Mouse (Mus musculus) c-Kit-positive CD71-negative TER-119-negative erythroid progenitor cells, embryonic 14.5 days (primary cell): ENCODE results near the gene Trim2.

Experiments
- DNase-seq: peaks from one replicate; pipeline ENCODE4 v3.0.0-alpha.2; 2013; ENCODE audit warnings: low read depth

The Trim2 gene

DNA sequence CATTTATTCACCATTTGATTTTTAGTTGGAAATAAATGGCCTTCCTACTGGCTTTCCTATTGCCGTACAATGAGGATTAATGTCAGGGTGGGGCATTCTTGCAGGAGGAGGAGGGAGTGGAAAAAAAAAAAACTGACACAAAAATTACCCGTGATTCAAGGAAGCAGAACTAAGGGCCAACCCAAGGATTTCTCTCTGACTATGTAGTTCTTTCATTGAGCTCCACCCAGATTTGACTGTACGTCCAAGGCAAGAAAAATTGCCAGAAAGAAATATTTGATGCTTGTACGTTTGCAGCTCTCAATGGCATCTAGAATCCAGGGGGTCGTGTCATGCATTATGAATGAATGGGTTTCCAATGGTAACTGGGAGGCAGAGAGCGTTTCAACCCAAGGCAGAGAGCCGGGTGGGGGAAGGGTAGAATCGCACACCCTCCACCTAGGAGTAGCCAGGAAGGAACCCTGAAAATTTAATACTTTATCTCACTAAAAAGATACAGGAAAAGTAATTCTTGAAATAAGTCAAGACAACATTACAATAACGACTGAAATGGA lies 86.9 kb downstream of the Trim2 start:
- DNase-seq = no peak

DNA sequence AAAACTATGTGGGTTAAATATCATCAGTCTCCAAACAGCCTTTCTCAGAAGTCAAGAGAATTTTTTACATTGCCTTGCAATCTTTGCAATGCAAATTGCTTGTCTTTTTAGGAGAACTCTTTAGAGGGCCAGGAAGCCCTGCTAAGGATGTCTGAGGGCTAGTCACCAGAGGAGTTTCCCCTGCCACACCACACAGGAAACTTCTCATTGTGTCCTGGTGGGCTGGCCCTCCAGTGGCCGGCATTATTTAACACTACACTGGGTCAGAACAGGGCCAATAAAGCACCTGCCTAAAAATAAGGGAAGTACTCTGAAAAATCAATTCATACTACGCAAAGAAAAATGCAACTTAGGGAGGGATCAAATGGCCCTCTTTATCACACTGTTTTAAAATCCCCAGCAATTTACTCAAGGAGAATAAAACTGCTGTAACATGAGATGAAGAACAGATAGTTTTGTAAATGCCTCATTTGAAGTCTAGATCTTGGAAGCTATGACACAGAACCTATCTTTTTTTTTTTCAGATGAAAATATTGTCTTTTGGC lies 87.4 kb downstream of the Trim2 start:
- DNase-seq = no peak

DNA sequence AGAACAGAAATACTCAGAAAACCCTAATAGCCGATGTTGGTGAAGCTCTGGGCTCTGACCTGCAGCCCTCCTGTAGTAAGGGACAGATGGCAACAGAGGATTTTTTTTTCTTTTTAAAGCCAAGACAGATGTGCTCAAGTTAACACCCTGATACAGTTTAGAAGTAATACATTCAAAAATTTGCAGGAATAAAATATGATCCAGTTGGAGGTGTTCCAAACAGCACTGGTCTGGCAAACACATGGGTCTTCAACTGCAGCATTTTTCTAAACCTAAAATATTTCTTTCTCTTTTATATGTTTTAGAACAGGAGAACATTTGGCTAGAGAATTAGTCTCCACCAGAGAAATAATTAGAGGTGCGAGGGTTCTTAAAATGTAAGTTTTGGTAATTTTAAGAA lies 88.2 kb downstream of the Trim2 start:
- DNase-seq = no peak

DNA sequence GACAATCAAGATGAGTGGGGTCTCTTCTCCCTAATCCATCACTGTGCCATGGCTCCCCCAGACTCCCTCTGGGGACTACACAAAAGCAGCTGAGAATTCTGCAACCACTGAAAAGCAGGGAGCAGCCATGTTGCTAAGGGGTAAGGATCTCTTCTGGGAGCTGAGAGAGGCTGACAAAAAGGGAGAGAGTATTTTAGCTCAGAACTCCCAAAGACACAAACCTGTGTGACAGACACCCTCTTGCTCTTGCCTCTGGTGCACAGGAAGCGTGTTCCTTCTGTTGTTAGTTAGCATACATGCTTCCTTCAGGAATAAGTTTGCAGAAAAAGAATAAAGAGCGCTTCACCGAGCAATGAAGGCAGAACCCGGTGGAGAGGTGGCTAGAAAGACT lies 88.7 kb downstream of the Trim2 start:
- DNase-seq = no peak

DNA sequence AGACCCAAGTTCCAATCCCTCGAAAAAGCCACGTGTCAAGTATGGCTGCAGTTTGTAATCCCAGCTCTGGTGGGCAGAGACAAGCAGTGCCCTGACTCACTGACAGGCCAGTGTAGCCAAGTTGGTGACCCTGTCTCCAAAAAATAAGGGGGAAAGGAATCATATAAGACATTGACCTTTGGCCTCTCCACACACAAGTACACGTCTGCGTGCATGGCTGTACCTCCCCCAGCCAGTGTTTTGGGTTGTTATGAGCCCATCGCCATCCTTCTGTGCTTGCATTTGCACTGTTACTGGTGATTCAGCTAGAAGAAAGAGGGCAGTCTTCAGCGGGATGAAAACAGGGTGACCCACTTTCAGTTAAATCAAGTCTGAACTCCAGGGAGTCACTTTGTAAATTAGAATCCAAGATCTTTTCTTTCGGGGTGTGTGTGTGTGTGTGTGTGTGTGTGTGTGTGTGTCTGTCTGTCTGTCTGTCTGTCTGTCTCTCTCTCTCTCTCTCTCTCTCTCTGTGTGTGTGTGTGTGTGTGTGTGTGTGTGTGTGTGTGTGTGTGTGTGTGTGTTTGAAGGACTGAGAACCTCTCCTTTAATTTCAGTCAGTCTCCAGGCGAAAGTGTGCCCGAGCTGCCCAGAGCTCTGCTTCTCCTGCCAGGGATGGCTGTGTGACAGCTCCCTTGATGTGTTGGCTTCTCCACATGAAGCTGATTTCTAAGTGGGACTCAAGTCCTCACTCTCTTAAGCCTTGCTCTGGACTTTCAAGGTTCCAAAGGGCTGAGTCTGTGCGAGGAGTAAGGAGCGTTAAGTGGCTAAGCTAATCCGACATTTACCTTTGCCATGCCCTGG lies 89.3 kb downstream of the Trim2 start:
- no peak for DNase-seq

DNA sequence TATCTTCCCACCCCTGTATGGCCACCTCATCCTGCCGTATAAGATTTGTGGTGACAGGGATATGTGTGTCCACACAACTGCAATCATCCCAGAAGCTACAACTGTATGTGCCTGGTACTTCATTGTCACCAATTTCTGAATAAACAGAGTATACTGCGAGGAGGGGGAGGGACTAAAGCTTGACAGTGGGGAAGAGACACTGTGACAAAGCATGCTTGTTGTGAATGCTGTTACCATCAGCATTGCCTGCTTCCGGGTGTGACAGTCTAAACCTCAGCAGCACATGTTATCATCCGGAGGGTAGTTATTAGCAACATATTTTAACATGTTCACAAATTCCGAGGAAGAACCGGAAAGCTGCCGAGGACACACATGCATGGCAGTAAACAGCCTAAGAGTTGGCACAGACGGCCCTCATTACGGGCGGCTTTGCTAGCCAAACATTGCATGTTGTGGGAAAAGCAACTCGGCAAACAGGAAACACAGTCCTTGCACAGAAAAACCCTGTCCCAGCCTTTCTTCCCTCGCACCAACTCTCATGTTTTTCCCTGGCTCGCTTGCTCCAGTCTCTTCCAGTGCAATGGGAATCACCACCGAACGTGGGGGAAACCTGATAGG lies 90.8 kb downstream of the Trim2 start:
- DNase-seq = no peak

DNA sequence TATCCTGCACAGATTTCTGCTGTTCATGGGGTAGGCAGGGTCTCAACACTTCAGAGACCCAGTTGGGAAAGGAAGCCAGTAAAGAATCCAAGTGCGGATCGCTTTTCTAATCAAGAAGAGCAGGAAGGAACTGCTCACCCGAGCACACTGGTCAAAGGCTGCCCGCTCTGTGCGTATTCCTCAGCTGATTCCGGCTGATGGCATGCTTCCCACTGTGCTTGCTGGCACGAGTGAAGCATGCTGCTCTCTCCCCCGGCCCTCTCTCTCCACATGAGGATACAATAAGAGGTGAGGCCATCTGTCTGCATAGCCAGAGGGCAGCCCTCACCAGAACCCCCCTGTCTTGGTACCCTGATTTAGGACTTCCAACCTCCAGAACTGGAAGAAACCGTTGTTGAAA lies 91.4 kb downstream of the Trim2 start:
- no peak for DNase-seq

DNA sequence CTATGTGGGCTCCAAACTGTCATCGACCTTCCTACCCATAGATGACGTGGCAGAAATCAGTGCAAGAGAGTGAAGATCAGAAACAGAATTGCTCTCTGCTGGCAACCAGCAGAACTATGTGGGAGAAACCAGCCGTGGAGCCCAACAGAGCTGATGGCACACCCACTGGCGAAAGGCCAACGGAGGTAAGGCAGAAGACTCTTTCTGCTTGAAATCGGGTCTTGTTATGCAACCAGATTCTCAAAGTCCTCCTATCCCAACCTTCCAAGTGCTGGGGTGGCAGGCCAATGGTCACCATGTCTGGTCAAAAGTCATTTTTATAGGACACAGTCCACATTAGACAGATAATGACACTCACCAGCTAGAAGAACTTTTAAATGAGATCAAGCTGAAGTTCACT lies 92.2 kb downstream of the Trim2 start:
- no peak for DNase-seq

DNA sequence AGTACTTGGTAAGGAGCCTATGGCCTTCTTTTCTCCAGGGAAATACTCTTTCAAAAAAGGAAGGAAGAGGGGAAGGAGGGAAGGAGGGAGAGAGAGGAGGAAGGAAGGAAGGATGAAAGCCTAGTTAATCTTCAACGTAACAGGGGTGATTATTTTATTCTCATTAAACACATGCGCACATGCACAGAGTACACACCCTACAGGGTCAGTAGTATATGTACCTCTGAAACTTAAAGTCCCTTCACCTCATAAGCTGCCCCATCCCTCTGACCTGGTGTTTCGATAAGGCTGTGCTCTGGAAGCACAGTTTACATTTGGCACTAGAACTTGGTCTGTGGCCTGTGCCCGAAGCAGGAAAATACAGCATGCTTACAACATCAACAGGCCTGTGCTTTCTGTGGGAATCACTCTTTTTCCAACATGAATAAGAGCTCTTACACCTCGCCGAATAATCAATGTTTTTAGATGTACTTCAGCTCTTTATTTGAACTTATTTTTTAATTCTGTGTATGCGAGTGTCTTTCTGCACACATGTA lies 95.3 kb downstream of the Trim2 start:
- DNase-seq = no peak

DNA sequence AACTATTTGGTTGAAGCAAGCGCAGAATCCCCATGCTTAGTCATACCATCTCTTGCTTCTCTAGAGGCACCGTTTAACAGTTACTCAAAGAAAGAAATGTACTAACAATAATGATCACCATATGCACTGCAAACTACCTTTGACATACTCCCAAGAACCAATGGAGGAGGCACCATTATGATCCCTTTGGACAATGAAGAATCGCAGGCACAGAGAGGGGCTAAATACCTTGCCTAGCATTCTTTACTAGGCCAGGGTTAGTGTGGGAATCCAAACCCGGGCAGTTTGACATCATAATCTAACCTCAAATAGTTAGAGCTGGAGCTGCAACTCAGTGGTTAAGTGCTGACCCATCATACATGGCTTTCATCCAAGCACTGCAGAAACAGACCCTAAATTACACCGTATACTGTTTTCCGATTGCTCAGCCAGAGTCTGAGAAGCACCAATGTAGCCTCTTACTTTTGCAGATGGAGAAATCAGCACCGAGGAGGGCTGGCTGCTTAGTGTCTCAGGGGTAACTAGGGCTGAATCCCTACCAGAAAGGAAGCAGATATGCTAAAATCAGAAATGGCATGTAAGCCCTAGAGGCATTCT lies 97.7 kb downstream of the Trim2 start:
- no peak for DNase-seq

DNA sequence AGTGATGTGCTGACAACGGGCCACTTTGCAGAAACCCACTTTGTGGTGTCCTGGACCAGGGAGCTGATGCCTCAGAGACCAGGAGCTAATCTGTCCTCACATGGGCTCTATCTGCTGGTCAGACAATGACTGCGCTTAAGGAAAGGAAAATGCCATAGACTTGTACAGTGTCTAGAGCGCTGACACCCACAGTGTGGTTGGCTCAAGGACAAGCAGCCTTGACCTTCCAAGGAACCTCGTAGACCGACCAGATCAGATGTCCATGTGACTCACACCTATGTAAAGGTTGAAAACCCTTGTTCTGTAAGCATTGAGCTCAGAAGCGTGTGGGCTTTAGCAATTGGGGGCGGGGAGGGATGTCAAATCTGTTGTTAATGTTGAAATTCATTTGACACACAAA lies 98.2 kb downstream of the Trim2 start:
- no peak for DNase-seq

DNA sequence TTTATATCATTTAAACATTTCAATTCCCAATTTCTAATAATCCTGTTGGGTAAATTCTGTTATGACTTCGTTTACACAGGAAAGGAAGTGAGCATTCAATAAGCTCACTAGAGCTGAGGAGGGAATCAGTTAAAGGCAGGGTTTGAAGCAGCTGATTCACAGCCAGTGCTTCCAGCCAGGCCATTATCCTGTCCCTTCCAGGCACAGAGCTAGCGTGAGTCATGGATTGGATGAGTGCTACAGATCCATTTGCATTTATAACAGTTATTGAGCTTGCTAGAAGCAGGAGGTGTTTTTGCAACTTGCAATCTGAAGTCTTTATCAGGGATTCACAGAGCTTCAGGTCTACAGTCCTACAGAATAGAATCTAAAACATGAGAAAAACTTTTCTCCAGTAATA lies 99.3 kb downstream of the Trim2 start:
- DNase-seq = no peak

DNA sequence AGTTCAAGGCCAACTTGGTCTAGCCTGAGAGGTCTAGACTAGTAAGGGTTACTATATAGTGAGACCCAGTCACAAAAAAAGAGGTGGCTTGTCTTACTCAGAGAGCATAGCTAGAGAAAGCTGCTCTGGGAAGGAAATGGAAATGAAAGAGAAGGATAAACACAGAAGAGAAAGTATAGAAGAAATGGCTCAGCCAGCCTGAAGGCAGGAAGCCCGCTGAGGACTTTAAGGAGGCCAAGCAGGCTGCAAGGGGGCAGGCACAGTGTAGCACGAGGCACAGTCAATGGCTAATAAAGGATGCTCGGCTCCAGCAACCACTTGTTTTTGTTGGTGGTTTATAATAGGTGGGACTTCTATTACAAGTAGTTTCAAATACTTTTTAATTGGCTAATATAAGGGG lies 100.6 kb downstream of the Trim2 start:
- no peak for DNase-seq

DNA sequence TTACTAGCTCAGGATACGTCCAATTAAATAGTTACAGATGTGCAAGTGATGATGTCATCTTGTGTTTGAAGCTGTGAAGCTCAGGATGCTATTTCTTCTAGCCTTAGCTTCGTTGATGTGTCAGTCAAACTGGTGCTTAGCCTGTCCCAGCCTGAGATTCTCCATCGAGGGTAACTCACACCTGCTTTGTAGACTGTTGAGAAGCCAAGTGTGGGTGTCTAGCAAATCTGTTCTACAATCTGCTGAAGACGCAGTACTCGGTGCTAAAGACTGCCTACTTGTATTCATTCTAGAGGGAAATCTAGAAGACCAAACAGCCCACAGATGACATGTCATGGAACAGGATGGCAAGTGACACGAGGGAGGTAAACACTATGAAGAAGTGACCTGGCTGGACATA lies 101.0 kb downstream of the Trim2 start:
- no peak for DNase-seq

DNA sequence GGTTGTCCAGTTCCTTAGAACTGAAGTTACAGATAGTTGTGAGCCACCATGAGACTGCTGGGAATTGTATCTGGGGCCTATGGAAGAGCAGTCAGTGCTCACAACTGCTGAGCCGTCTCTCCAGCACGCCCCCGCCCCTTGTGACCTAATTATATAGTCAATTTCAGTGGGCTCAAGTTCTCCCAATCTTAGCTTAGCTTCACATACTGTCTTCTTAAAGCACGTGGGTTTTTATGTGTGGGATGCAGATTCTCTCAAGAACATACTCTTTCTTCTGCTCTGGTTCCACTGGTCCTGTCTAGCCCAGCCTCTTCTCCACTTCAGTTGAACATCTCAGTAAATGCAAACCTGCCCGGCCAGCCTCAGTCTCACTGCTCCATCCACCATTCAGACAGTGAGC lies 102.0 kb downstream of the Trim2 start:
- DNase-seq = no peak

DNA sequence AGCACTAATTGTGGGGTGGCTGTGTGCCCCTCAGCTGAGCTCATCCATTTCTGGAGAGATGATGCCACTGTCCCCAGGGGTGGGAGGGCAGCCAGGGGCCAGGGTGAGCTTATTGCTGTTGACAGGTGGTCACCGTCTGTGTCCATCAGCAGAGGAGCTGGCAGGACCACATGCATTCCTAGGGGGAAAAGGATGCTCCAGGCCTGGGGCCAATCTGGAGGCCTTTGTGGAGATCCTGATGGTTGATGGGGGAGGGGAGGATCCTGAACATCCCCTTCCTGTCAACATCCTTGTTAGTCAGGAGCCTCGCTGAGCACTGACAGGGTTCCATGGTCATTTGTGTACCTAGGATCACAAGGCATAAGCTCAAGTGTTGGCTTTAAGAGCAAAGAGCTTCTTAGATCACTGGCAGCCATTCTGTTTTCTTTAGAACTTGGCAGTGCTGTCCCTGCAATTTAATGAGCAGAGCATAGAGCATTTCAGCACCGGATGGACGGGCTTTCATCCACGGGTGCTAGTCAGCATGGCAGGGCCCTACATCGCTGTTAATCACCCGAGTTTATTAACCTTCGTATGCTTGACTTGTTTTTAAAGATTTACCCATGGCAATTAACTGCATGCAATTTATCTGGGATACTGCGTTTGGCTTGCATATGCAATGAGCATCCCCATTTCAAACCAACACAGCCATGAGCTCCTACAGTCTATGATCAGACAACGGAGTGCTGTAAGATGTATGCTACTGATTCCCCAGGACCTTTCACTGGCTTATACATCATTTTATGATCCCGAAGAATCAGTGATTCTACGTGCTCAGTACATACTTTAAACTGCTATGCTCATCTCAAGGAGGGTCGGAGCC lies 105.9 kb downstream of the Trim2 start:
- DNase-seq = no peak

DNA sequence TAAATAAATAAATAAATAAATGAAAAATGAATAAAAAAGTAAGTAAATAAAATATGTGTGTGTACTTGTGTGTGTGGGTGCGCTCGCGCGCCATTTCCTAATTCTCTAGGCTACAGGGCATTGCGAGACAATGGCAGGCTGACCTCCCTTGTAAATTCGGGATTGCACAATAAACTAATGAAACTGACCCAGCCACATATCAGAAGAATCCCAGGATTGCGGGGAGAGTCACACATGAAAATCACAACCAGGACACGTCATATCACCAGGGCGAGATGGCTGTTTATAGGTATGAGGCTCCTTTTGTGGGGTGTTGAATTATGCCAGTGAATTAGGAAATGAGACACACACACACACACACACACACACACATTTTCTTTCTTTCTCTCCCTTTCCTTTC lies 107.2 kb downstream of the Trim2 start:
- no peak for DNase-seq

DNA sequence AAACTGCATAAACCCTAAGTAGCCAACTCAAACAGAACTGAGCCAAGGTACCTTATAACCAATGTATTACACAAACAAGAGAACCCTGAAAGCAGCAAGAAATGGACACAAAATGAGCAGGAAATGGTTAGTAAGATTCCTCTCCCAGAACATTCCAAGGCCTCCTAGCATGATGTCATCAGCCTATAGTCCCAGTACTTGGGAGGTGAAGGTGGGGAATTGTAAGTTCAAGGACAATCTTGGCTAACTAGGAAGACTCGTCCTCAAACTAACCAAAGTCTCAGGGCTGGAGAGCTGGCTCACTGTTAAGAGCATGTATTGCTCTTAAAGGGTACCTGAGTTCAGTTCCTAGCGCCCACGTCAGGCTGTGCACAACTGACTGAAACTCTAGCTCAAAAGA lies 108.4 kb downstream of the Trim2 start:
- no peak for DNase-seq

DNA sequence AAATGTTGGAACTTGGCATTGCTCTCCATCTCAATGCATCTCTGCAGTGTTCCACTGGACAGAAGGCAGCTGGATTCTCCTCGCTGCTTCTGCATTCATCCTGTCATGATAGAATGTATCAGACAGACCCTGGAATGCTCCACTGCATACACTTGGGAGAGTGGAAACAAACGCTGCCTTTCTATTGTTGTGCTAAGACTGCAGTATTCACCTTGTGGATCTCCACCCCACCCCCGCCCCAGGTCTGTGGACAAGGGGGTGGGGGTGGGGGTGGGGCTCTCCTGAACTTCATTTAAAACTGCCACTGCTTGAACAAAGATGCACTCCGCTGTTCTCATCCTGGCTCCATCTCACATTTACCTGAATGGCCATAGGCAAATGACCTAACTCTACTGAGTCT lies 112.8 kb downstream of the Trim2 start:
- DNase-seq = no peak

DNA sequence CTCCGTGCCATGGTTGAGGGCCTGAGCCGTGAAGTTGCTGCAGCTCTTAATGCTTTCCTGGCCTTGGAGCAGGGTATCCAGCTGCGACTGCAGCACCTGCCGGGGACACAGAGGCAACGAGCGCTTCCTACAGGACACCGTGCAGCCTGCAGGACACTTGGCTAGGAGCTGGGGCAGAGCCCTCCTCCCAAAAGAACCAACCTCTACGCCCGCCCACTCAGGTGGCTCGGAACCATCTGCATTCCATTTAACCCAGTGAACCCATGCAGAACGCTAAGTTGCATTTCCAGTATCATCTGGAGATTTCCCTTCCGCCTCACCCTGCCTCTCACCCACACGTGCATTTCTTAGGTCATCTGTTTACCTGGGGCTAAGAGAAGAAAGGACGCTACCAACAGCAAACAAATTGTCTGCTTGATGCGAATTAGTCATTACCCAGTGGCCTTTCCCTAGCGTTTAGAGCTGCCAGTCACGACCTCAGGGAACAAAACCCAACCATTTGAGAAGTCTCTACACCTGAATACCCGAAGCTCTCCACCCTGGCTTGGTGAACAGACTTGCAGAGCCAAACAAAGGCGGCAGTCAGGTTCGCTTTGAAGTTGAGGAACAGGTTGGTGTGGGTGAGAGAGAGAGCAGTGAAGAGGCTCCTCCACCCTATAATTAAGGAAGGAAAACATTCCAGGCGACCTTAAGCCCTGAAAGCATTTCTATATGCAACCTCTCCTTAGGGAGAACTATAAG lies 115.4 kb downstream of the Trim2 start:
- DNase-seq = no peak

DNA sequence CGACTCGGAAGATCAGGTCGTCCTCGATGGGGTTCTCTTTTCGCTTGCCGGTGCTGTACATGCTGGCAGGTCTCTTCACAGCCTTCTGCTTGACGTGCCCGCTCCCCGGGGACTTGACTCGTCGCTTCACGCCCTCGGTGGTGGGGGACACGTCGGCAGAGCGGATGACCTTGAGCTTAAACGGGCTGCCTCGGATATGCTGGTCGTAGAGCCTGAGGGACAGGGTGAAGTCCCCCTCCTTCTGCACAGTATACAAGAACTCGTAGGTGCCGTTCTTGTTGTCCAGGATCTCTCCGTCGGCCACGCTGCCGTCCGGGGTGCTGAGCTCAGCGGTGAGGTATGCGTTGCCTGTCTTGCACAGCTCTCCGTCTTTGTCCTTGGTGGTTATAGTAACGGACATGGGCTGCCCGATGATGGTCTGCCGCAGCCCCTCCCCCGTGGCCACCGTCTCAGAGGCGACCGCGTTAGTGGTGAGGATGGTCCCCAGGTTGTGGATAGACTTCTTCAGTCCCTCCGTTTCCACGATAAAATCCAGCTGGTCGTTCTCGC lies 116.1 kb downstream of the Trim2 start:
- DNase-seq = peak; percentile 6
